Mouse (Mus musculus): ENCODE data around the gene Vrtn.

- no peak for TF ChIP-seq CTCF (IDR thresholded peaks at IDR 0.05; ENCODE audit: low read depth)
- TF ChIP-seq EP300 (IDR thresholded peaks at IDR 0.05; ENCODE audit: low read depth) = no peak
Observed at GRCm38 (mm10) chr12:84650234-84650633, 9.4 kb downstream of the Vrtn start.
